In genomic region chr3:53273220-53273619, GRCm38 (mm10) we compare ENCODE assay signal across 17 mouse cellular contexts.
"Had no signal": no experiment of that assay in that cellular context is flagged by ENCODE, and none has a peak within 500 bp of the region (broad histone marks: within the 10 kb centered on the region; RNA-seq: fewer than 3 reads in every experiment).

No protein-coding gene starts in this region.

- ATAC-seq: lung, postnatal 0 days; midbrain, embryonic 13.5 days; midbrain, embryonic 15.5 days had no signal

- H3K27ac ChIP-seq: lung, embryonic 15.5 days; macrophage; midbrain, embryonic 13.5 days; midbrain, embryonic 15.5 days; neural tube, embryonic 12.5 days; stomach, embryonic 15.5 days; stomach, postnatal 0 days had no signal

- H3K9ac ChIP-seq: lung, embryonic 15.5 days; midbrain, embryonic 13.5 days; midbrain, embryonic 15.5 days; neural tube, embryonic 12.5 days; stomach, embryonic 15.5 days had no signal

- DNase-seq: lung, adult 2 months; lung, postnatal 14 days; lung, postnatal 36 days; right cerebral cortex, postnatal 14 days; thymus, adult 2 months; thymus, postnatal 25 days; thymus, postnatal 4 days had no signal

- H3K9me3 ChIP-seq: lung, embryonic 15.5 days; megakaryocyte, embryonic 14.5 days; midbrain, embryonic 13.5 days; midbrain, embryonic 15.5 days; neural tube, embryonic 12.5 days; stomach, embryonic 15.5 days had no signal

- H3K27me3 ChIP-seq: lung, embryonic 15.5 days; megakaryocyte, embryonic 14.5 days; midbrain, embryonic 13.5 days; midbrain, embryonic 15.5 days; neural tube, embryonic 12.5 days; stomach, embryonic 15.5 days had no signal

- H3K4me2 ChIP-seq: lung, embryonic 15.5 days; midbrain, embryonic 11.5 days; midbrain, embryonic 13.5 days; midbrain, embryonic 15.5 days; neural tube, embryonic 12.5 days; stomach, embryonic 15.5 days had no signal

- H3K36me3 ChIP-seq: lung, embryonic 15.5 days; midbrain, embryonic 13.5 days; midbrain, embryonic 15.5 days; neural tube, embryonic 12.5 days; stomach, embryonic 15.5 days had no signal

- H3K4me1 ChIP-seq: lung, embryonic 15.5 days; megakaryocyte, embryonic 14.5 days; midbrain, embryonic 13.5 days; midbrain, embryonic 15.5 days; neural tube, embryonic 12.5 days; stomach, embryonic 15.5 days had no signal

- H3K4me3 ChIP-seq: lung, embryonic 15.5 days; megakaryocyte, embryonic 14.5 days; midbrain, embryonic 13.5 days; midbrain, embryonic 15.5 days; neural tube, embryonic 12.5 days; stomach, embryonic 15.5 days had no signal
